Mouse (Mus musculus) ES-E14 (cell line): ENCODE data around the gene Slc50a1. TPM values are rescaled to one million over a fixed set of nuclear protein-coding genes. Genes with fewer than 3 reads are reported as not detected.
A peak's percentile ranks its signal among the peaks of the same experiment; 100 is the strongest.

Source experiments
- DNase-seq: peaks from one replicate; pipeline ENCODE4 v3.0.0-alpha.2; 2013; ENCODE audit warnings: low read depth, low spot score
- H3K27ac ChIP-seq: 2 replicates; pipeline ENCODE4 v1.5.1; 2012; ENCODE audit warnings: low read depth, mild to moderate bottlenecking, low read length, moderate library complexity, mixed read lengths; ENCODE audit not compliant: poor library complexity, insufficient read depth, severe bottlenecking
- H3K36me3 ChIP-seq: 2 replicates; pipeline ENCODE4 v1.6.1; 2012; ENCODE audit warnings: mild to moderate bottlenecking, low read length, moderate library complexity, mixed read lengths; ENCODE audit not compliant: control insufficient read depth, poor library complexity, insufficient read depth, severe bottlenecking
- H3K4me1 ChIP-seq, 2 experiments: fragments of 150-350 bp in 1 of 2; sonication (generic) in 1 of 2; 2 replicates each; pipeline ENCODE4 v1.6.1; 2012; ENCODE audit warnings: low read length in 2 of 2, mild to moderate bottlenecking in 1 of 2, mixed read lengths in 1 of 2; ENCODE audit not compliant: control insufficient read depth in 2 of 2, insufficient read depth in 2 of 2, poor library complexity in 1 of 2
- H3K4me3 ChIP-seq, 2 experiments: fragments of 150-350 bp in 1 of 2; sonication (generic) in 1 of 2; 2 replicates each; pipeline ENCODE4 v1.5.1; 2012; ENCODE audit warnings: low read length in 2 of 2, low read depth in 1 of 2, mild to moderate bottlenecking in 1 of 2, mixed read lengths in 1 of 2; ENCODE audit not compliant: insufficient read depth in 1 of 2, poor library complexity in 1 of 2, severe bottlenecking in 1 of 2
- H3K9ac ChIP-seq: 2 replicates; pipeline ENCODE4 v1.6.1; 2012; ENCODE audit warnings: low read depth, mild to moderate bottlenecking, low read length, mixed read lengths; ENCODE audit not compliant: poor library complexity, insufficient read depth, severe bottlenecking
- H3K9me3 ChIP-seq: fragments of 150-350 bp; sonication (generic); 2 replicates; pipeline ENCODE4 v1.6.1; 2012; ENCODE audit warnings: low read depth, mild to moderate bottlenecking, low read length; ENCODE audit not compliant: control insufficient read depth, insufficient read depth
- CHD2 ChIP-seq: IDR thresholded peaks from 2 replicates; pipeline ENCODE4 v1.6.1; 2014; ENCODE audit warnings: mild to moderate bottlenecking, low read depth, low read length, inconsistent platforms
- HCFC1 ChIP-seq: IDR thresholded peaks from 2 replicates; pipeline ENCODE4 v1.6.1; 2012; ENCODE audit warnings: low read length, inconsistent platforms, borderline replicate concordance; ENCODE audit not compliant: insufficient read depth
- MAFK ChIP-seq: IDR thresholded peaks from 2 replicates; pipeline ENCODE4 v1.6.1; 2014; ENCODE audit warnings: mild to moderate bottlenecking, low read depth, low read length, inconsistent platforms; ENCODE audit not compliant: insufficient read depth
- ZC3H11A ChIP-seq: IDR thresholded peaks from 2 replicates; pipeline ENCODE4 v1.6.1; 2012; ENCODE audit warnings: low read depth, mild to moderate bottlenecking, inconsistent platforms, low read length, borderline replicate concordance
- ZNF384 ChIP-seq: IDR thresholded peaks from 2 replicates; pipeline ENCODE4 v1.6.1; 2012; ENCODE audit warnings: low read depth, low read length, inconsistent platforms
- in situ Hi-C, 2 experiments: fragments of 600-800 bp; cut with MboI; formaldehyde crosslinking; loops; one replicate each; pipeline ENCODE4 v1.15.1; 2025; ENCODE audit warnings: low sequenced_read_pairs in 2 of 2, inconsistent platforms in 1 of 2; ENCODE audit not compliant: unreplicated experiment in 2 of 2
- total RNA-seq: library from RNA; depleted of rRNA; stranded (reverse); fragments of 300-350 nt; gene quantifications from 2 replicates; pipeline ENCODE4 v1.2.3, GENCODE M21; 2012

Slc50a1 gene
- total RNA-seq, 1 experiment: 17.0 TPM

GRCm38 (mm10) chr3:89256177-89256576 lies 14.2 kb downstream of the Slc50a1 start:
- in situ Hi-C loops: no loop called here
- Histone ChIP-seq H3K36me3 (no peaks in the 10 kb centered on the region), H3K4me1 (peaks cover 0 to 12% of the 10 kb centered on the region in 2 experiments; a peak in 2 of 4 replicates), H3K27ac (no peak overlapping the region), H3K9me3 (no peaks in the 10 kb centered on the region), H3K4me3 (no peak overlapping the region), H3K9ac (no peak overlapping the region)
- DNase-seq: no peak
- TF ChIP-seq MAFK: no peak
- TF ChIP-seq HCFC1: no peak
- no peak for TF ChIP-seq CHD2
- TF ChIP-seq ZNF384: no peak

GRCm38 (mm10) chr3:89254994-89255393 lies 15.4 kb downstream of the Slc50a1 start:
- DNase-seq: no peak
- in situ Hi-C loops: no loop called here
- no peak overlapping the region for H3K4me3 ChIP-seq

GRCm38 (mm10) chr3:89251365-89251895 lies 18.9 kb downstream of the Slc50a1 start:
- DNase-seq: no peak
- TF ChIP-seq ZNF384 (no peak), CHD2 (no peak), ZC3H11A (no peak), MAFK (no peak), HCFC1 (no peak)
- H3K9ac ChIP-seq: peak overlapping the region; percentile 33; the same call in 1 of the 2 replicates

More at GRCm38 (mm10) chr3:89254994-89255393, 15.4 kb downstream of the Slc50a1 start:
- H3K4me1 ChIP-seq: peaks cover 1 to 19% of the 10 kb centered on the region in 2 experiments; a peak in 2 of 4 replicates
- H3K36me3 ChIP-seq: no peaks in the 10 kb centered on the region
- no peaks in the 10 kb centered on the region for H3K9me3 ChIP-seq
- TF ChIP-seq CHD2 (no peak), ZC3H11A (no peak), MAFK (no peak), ZNF384 (no peak), HCFC1 (no peak)
- no peak overlapping the region for H3K9ac ChIP-seq
- H3K27ac ChIP-seq: no peak overlapping the region

GRCm38 (mm10) chr3:89250435-89251040 lies 19.8 kb downstream of the Slc50a1 start:
- H3K9me3 ChIP-seq: no peaks in the 10 kb centered on the region
- in situ Hi-C loops: no loop called here
- no peak overlapping the region for H3K4me3 ChIP-seq
- peaks cover 5 to 23% of the 10 kb centered on the region in 2 experiments; a peak in 3 of 4 replicates for H3K4me1 ChIP-seq
- peaks cover 10% of the 10 kb centered on the region; the same call in 1 of the 2 replicates for H3K36me3 ChIP-seq
- peak overlapping the region; percentile 39; the same call in 1 of the 2 replicates for H3K27ac ChIP-seq
- no peak overlapping the region for H3K9ac ChIP-seq
- TF ChIP-seq MAFK: peak; percentile 77
- no peak for TF ChIP-seq ZC3H11A
- no peak for DNase-seq

More at GRCm38 (mm10) chr3:89251365-89251895, 18.9 kb downstream of the Slc50a1 start:
- peak overlapping the region; percentile 1; the same call in 1 of the 2 replicates for H3K27ac ChIP-seq
- in situ Hi-C loops: no loop called here
- peaks cover 10% of the 10 kb centered on the region; the same call in 1 of the 2 replicates for H3K36me3 ChIP-seq
- no peaks in the 10 kb centered on the region for H3K9me3 ChIP-seq
- peaks cover 1 to 21% of the 10 kb centered on the region in 2 experiments; a peak in 2 of 4 replicates for H3K4me1 ChIP-seq
- H3K4me3 ChIP-seq: peak overlapping the region; percentile 20 to 54; a peak in 3 of 4 replicates
